Mouse (Mus musculus) MEL (cell line): ENCODE measurements around the gene Zbtb37. TPM values are rescaled to one million over a fixed set of nuclear protein-coding genes. Genes with fewer than 3 reads are reported as not detected.

Experiments
- DNase-seq: peaks from one replicate; pipeline ENCODE4 v3.0.0; 2011; ENCODE audit warnings: low read depth, low spot score
- H3K27ac ChIP-seq: 2 replicates; pipeline ENCODE4 v1.5.1; 2012; ENCODE audit warnings: low read depth, mild to moderate bottlenecking, control low read depth, low read length, moderate library complexity; ENCODE audit not compliant: control insufficient read depth
- H3K27me3 ChIP-seq, 2 experiments: fragments of 150-350 bp in 1 of 2; sonication (generic) in 1 of 2; 2 replicates each; pipeline ENCODE4 v1.6.1; 2012; ENCODE audit warnings: low read length in 2 of 2, mild to moderate bottlenecking in 2 of 2, improper control_type of control experiment in 1 of 2, moderate library complexity in 1 of 2; ENCODE audit not compliant: insufficient read depth in 2 of 2, control insufficient read depth in 1 of 2
- H3K36me3 ChIP-seq, 2 experiments: 2 replicates each; pipeline ENCODE4 v1.6.1; 2012 to 2014; ENCODE audit warnings: low read length in 2 of 2, improper control_type of control experiment in 1 of 2, inconsistent platforms in 1 of 2, mild to moderate bottlenecking in 1 of 2; ENCODE audit not compliant: insufficient read depth in 2 of 2, control insufficient read depth in 1 of 2
- H3K4me1 ChIP-seq, 2 experiments: fragments of 150-350 bp in 1 of 2; sonication (generic) in 1 of 2; 2 replicates each; pipeline ENCODE4 v1.6.1; 2012; ENCODE audit warnings: low read length in 2 of 2, improper control_type of control experiment in 1 of 2, mild to moderate bottlenecking in 1 of 2; ENCODE audit not compliant: insufficient read depth in 2 of 2, control insufficient read depth in 1 of 2
- H3K4me3 ChIP-seq, 2 experiments: fragments of 150-350 bp in 1 of 2; sonication (generic) in 1 of 2; 2 replicates each; pipeline ENCODE4 v1.5.1; 2012; ENCODE audit warnings: low read depth in 2 of 2, low read length in 2 of 2, mild to moderate bottlenecking in 2 of 2, moderate library complexity in 2 of 2, control low read depth in 1 of 2, improper control_type of control experiment in 1 of 2; ENCODE audit not compliant: control insufficient read depth in 1 of 2, insufficient read depth in 1 of 2
- H3K79me2 ChIP-seq: 2 replicates; pipeline ENCODE4 v1.6.1; 2012; ENCODE audit warnings: mild to moderate bottlenecking, low read length, moderate library complexity; ENCODE audit not compliant: control insufficient read depth, poor library complexity, insufficient read depth
- H3K9ac ChIP-seq: 2 replicates; pipeline ENCODE4 v1.6.1; 2012; ENCODE audit warnings: low read depth, mild to moderate bottlenecking, control low read depth, low read length, moderate library complexity; ENCODE audit not compliant: control insufficient read depth, poor library complexity, severe bottlenecking
- H3K9me3 ChIP-seq: fragments of 150-350 bp; sonication (generic); replicated peaks from 2 replicates; pipeline ENCODE4 v1.6.1; 2012; ENCODE audit warnings: mild to moderate bottlenecking, low read length, improper control_type of control experiment, moderate library complexity; ENCODE audit not compliant: insufficient read depth
- ELF1 ChIP-seq: IDR thresholded peaks from 2 replicates; pipeline ENCODE4 v1.6.1; 2014; ENCODE audit warnings: low read depth, mild to moderate bottlenecking, inconsistent platforms, low read length, improper control_type of control experiment, moderate library complexity
- MXI1 ChIP-seq: IDR thresholded peaks from 2 replicates; pipeline ENCODE4 v1.6.1; 2011; ENCODE audit warnings: mild to moderate bottlenecking, low read depth, low read length, improper control_type of control experiment
- POLR2A ChIP-seq, 2 experiments: IDR thresholded peaks; 2 replicates each; pipeline ENCODE4 v1.6.1; 2011 to 2012; ENCODE audit warnings: low read length in 2 of 2, mild to moderate bottlenecking in 2 of 2, control low read depth in 1 of 2, improper control_type of control experiment in 1 of 2, low read depth in 1 of 2, moderate library complexity in 1 of 2; ENCODE audit not compliant: control insufficient read depth in 1 of 2, insufficient read depth in 1 of 2, poor library complexity in 1 of 2
- POLR2AphosphoS5 ChIP-seq: IDR thresholded peaks from 2 replicates; pipeline ENCODE4 v1.6.1; 2012; ENCODE audit warnings: low read depth, borderline replicate concordance, mild to moderate bottlenecking, inconsistent platforms, low read length, moderate library complexity, mixed read lengths
- TBP ChIP-seq: IDR thresholded peaks from 2 replicates; pipeline ENCODE4 v1.8.0; 2011; ENCODE audit warnings: low read depth, low read length, improper control_type of control experiment
- USF1 ChIP-seq: IDR thresholded peaks from 2 replicates; pipeline ENCODE4 v1.6.1; 2014; ENCODE audit warnings: low read depth, mild to moderate bottlenecking, inconsistent platforms, low read length, improper control_type of control experiment, moderate library complexity
- polyA plus RNA-seq, 2 experiments: library from polyadenylated mRNA; stranded (reverse) in 1 of 2; unstranded in 1 of 2; fragments of >175 nt in 1 of 2; fragments of >200 nt in 1 of 2; gene quantifications; 2 replicates each; pipeline versions ENCODE4 v1.2.1 to v1.2.4; 2012; ENCODE audit warnings: low replicate concordance in 2 of 2, low read depth in 1 of 2; ENCODE audit not compliant: insufficient read length in 2 of 2, insufficient read depth in 1 of 2, missing spikeins in 1 of 2
- total RNA-seq: library from RNA; depleted of rRNA; stranded (reverse); fragments of 300-350 nt; gene quantifications from 2 replicates; pipeline ENCODE4 v1.2.3, GENCODE M21; 2012

The Zbtb37 gene
- total and polyA plus RNA-seq, 3 experiments: 4.2 to 5.7 TPM; not detected in 1

DNA sequence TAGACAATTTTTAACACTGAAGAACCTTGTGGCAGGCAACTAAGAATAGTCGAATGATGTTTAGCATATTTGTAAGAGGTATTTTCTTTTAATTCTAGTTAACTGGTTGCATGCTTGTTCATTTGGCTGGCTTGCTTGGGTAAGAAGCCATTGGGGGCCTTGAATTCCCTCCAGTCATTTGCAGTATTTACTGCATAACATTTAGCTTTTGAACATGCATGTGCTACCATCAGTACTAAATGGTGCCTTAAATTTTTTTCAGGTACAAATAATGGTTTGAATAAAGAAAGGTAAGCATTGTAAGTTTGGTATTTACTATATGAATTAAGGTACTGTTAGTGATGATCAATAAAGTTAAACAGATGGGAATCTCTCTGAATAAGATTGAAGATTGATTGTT is 2.4 kb upstream of the Zbtb37 start:
- DNase-seq: peak; percentile 62
- no peaks in the 10 kb centered on the region for H3K27me3 ChIP-seq
- H3K36me3 ChIP-seq: peaks cover 4 to 27% of the 10 kb centered on the region in 2 experiments
- H3K9ac ChIP-seq: peak overlapping the region; percentile 98
- peak overlapping the region; percentile 65 to 93 for H3K4me3 ChIP-seq
- peaks cover 42% of the 10 kb centered on the region for H3K79me2 ChIP-seq
- H3K27ac ChIP-seq: peak overlapping the region; percentile 99
- H3K9me3 ChIP-seq: no peaks in the 10 kb centered on the region
- H3K4me1 ChIP-seq: peaks cover 0 to 5% of the 10 kb centered on the region in 2 experiments; a peak in 1 of 4 replicates
- TF ChIP-seq TBP (peak; percentile 42; the same call in 1 of the 2 replicates), USF1 (no peak)

- peak; percentile 75 for DNase-seq
- peaks cover 0 to 6% of the 10 kb centered on the region in 2 experiments; a peak in 1 of 4 replicates for H3K4me1 ChIP-seq
- H3K36me3 ChIP-seq: peaks cover 9 to 27% of the 10 kb centered on the region in 2 experiments
Measured at GRCm38 (mm10) chr1:161036411-161036841, 1.8 kb upstream of the Zbtb37 start.

GRCm38 (mm10) chr1:161035786-161036404 is 1.2 kb upstream of the Zbtb37 start:
- Histone ChIP-seq H3K4me1 (peaks cover 0 to 9% of the 10 kb centered on the region in 2 experiments; a peak in 2 of 4 replicates), H3K27me3 (no peaks in the 10 kb centered on the region), H3K9ac (peak overlapping the region; percentile 98), H3K27ac (peak overlapping the region; percentile 99), H3K9me3 (no peaks in the 10 kb centered on the region), H3K36me3 (peaks cover 15 to 27% of the 10 kb centered on the region in 2 experiments), H3K4me3 (peak overlapping the region; percentile 65 to 93), H3K79me2 (peaks cover 44% of the 10 kb centered on the region)
- TF ChIP-seq POLR2A (IDR thresholded peaks at IDR 0.05; ENCODE audit: control insufficient read depth in 1 of 2, insufficient read depth in 1 of 2, low read depth in 1 of 2, low read length in 2 of 2, poor library complexity in 1 of 2): peak in 1 of 2 experiments; percentile 61; a peak in 2 of 4 replicates
- no peak for TF ChIP-seq MXI1
- peak; percentile 58 for DNase-seq

More at GRCm38 (mm10) chr1:161036411-161036841, 1.8 kb upstream of the Zbtb37 start:
- Histone ChIP-seq H3K9me3 (no peaks in the 10 kb centered on the region), H3K27me3 (no peaks in the 10 kb centered on the region), H3K9ac (peak overlapping the region; percentile 98), H3K27ac (peak overlapping the region; percentile 99), H3K79me2 (peaks cover 44% of the 10 kb centered on the region), H3K4me3 (peak overlapping the region; percentile 65 to 93)
- TF ChIP-seq POLR2AphosphoS5: peak; percentile 72; the same call in 1 of the 2 replicates
- TF ChIP-seq USF1: no peak
- TF ChIP-seq POLR2A (IDR thresholded peaks at IDR 0.05; ENCODE audit: control insufficient read depth in 1 of 2, insufficient read depth in 1 of 2, low read depth in 1 of 2, low read length in 2 of 2, poor library complexity in 1 of 2): peak in 1 of 2 experiments; percentile 74; a peak in 2 of 4 replicates
- no peak for TF ChIP-seq ELF1
